Mouse (Mus musculus) lung, postnatal 0 days (tissue): ENCODE measurements around the gene Smg9. TPM values are rescaled to one million over a fixed set of nuclear protein-coding genes. Genes with fewer than 3 reads are reported as not detected.

Source experiments
- ATAC-seq: fragments of 200-750 bp; cut with Nextera tagmentation; 2 replicates; pipeline ENCODE4 v1.8.0; 2017; ENCODE audit warnings: moderate library complexity
- DNase-seq: peaks from one replicate; pipeline ENCODE4 v3.0.0-alpha.2; 2016; ENCODE audit warnings: low spot score
- H3K27ac ChIP-seq: fragments of 300-500 bp; sonication (generic); 2 replicates; pipeline ENCODE4 v1.5.1; 2014; ENCODE audit warnings: antibody characterized with exemption, mild to moderate bottlenecking, low read length, mixed read lengths
- H3K27me3 ChIP-seq: fragments of 300-500 bp; sonication (generic); replicated peaks from 2 replicates; pipeline ENCODE4 v1.6.1; 2014; ENCODE audit warnings: low read length, mixed read lengths; ENCODE audit not compliant: insufficient read depth
- H3K36me3 ChIP-seq: fragments of 300-500 bp; sonication (generic); 2 replicates; pipeline ENCODE4 v1.6.1; 2014; ENCODE audit warnings: low read length, mixed read lengths; ENCODE audit not compliant: insufficient read depth
- H3K4me1 ChIP-seq: fragments of 300-500 bp; sonication (generic); 2 replicates; pipeline ENCODE4 v1.6.1; 2014; ENCODE audit warnings: antibody characterized with exemption, low read depth, low read length, mixed read lengths; ENCODE audit not compliant: insufficient read depth
- H3K4me2 ChIP-seq: fragments of 300-500 bp; sonication (generic); replicated peaks from 2 replicates; pipeline ENCODE4 v1.6.1; 2014; ENCODE audit warnings: low read depth, mild to moderate bottlenecking, low read length, moderate library complexity, mixed read lengths
- H3K4me3 ChIP-seq: fragments of 300-500 bp; sonication (generic); 2 replicates; pipeline ENCODE4 v1.5.1; 2014; ENCODE audit warnings: low read depth, low read length
- H3K9ac ChIP-seq: fragments of 300-500 bp; sonication (generic); replicated peaks from 2 replicates; pipeline ENCODE4 v1.6.1; 2014; ENCODE audit warnings: low read depth, mild to moderate bottlenecking
- H3K9me3 ChIP-seq: fragments of 300-500 bp; sonication (generic); 2 replicates; pipeline ENCODE4 v1.6.1; 2016; ENCODE audit warnings: low read length, mixed read lengths
- CTCF ChIP-seq: IDR thresholded peaks from 2 replicates; pipeline ENCODE4 v1.5.1; 2016; ENCODE audit warnings: antibody characterized with exemption, mild to moderate bottlenecking
- EP300 ChIP-seq: IDR thresholded peaks from 2 replicates; pipeline ENCODE4 v1.6.1; 2016; ENCODE audit warnings: antibody characterized with exemption, mild to moderate bottlenecking, control low read depth
- WGBS: fragments of 180-500 bp; shearing (Covaris S2); extraction: QIAGEN DNeasy Blood & Tissue Kit; methylation state at CpG from one replicate; pipeline ENCODE4 v1.1.7; 2014; 5-methylcytosine and 5-hydroxymethylcytosine counted together
- polyA plus RNA-seq: library from polyadenylated mRNA; unstranded; fragments of >200 nt; fragmentation: Nextera tagmentation; extraction: Ambion mirVana; gene quantifications from 2 replicates; pipeline ENCODE4 v1.2.1, GENCODE M21; 2015

Gene Smg9
- polyA plus RNA-seq, 1 experiment from 2014 or later: 16.4 TPM

DNA sequence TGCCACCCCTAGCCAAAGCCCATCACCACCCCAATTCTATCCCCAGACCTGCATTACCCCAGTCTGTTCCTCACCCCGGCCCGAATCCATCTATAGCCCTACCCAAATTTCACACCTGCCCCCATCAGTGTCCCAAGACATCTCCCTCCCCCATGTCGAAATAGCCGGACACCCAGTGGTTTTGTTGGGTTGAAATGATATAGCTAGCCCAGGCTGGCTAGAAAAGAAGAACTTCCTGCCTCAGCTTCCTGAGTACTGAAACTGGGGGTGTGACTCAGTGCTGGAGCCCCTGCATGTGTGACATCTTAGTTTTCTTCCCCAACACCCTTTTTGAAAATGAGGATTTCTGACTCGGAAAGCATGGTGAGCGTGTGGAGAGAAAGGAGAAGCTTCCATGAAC, 67.4 kb downstream of the Smg9 start:
- WGBS: 90% methylated on average over 6 of the region's 6 CpGs
- no peaks in the 10 kb centered on the region for H3K9me3 ChIP-seq
- H3K36me3 ChIP-seq: no peaks in the 10 kb centered on the region
- TF ChIP-seq EP300: no peak
- no peak for TF ChIP-seq CTCF
- H3K27ac ChIP-seq: no peak overlapping the region
- no peak overlapping the region for H3K4me3 ChIP-seq
- DNase-seq (no peak), ATAC-seq (no peak)
- peaks cover 5% of the 10 kb centered on the region for H3K4me1 ChIP-seq
- no peaks in the 10 kb centered on the region for H3K27me3 ChIP-seq
- H3K9ac ChIP-seq: no peak overlapping the region
- H3K4me2 ChIP-seq: no peak overlapping the region

DNA sequence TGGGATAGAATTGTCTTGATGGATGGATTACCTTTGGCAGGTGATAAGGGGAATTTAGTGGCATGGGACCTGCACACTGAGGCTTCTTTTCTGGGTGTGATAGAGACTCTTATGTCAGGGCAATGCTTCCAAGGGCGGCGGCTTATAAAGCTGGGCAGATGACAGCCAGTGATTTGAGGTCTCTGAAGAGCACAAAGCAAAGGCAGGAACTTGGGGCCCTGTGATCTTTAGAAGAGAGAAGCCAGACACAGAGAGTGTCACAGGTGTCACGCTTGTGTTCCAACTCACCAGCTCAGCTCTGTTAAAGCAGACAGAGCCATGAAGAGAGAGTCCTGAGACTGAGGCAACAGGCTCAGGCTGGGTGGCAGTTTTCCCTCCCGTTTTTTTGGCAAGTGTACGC, 68.5 kb downstream of the Smg9 start:
- TF ChIP-seq EP300: no peak
- TF ChIP-seq CTCF: no peak
- Histone ChIP-seq H3K4me3 (no peak overlapping the region), H3K9me3 (no peaks in the 10 kb centered on the region), H3K27ac (no peak overlapping the region), H3K36me3 (peaks cover 6% of the 10 kb centered on the region; the same call in 1 of the 2 replicates), H3K27me3 (no peaks in the 10 kb centered on the region), H3K4me1 (no peaks in the 10 kb centered on the region), H3K4me2 (no peak overlapping the region), H3K9ac (no peak overlapping the region)
- DNase-seq: no peak
- no peak for ATAC-seq
- 80% methylated on average over 5 of the region's 5 CpGs for WGBS

GRCm38 (mm10) chr7:24469126-24469525, 69.7 kb downstream of the Smg9 start:
- Histone ChIP-seq H3K27me3 (no peaks in the 10 kb centered on the region), H3K9ac (no peak overlapping the region), H3K4me3 (no peak overlapping the region), H3K36me3 (peaks cover 9% of the 10 kb centered on the region; the same call in 1 of the 2 replicates), H3K4me2 (no peak overlapping the region), H3K27ac (no peak overlapping the region), H3K9me3 (no peaks in the 10 kb centered on the region), H3K4me1 (no peaks in the 10 kb centered on the region)
- ATAC-seq (no peak), DNase-seq (no peak)
- TF ChIP-seq CTCF (peak; percentile 69), EP300 (no peak)
- WGBS: 90% methylated on average over 3 of the region's 3 CpGs

- H3K4me2 ChIP-seq: no peak overlapping the region
- H3K36me3 ChIP-seq: peaks cover 9% of the 10 kb centered on the region; the same call in 1 of the 2 replicates
- H3K4me3 ChIP-seq: no peak overlapping the region
- H3K27me3 ChIP-seq: no peaks in the 10 kb centered on the region
- H3K27ac ChIP-seq: no peak overlapping the region
- 88% methylated on average over 7 of the region's 7 CpGs for WGBS
- no peak overlapping the region for H3K9ac ChIP-seq
- 0 out of 2 replicates have a peak, but pooled peaks have one; percentile 31 for ATAC-seq
- TF ChIP-seq EP300: no peak
- H3K4me1 ChIP-seq: no peaks in the 10 kb centered on the region
- H3K9me3 ChIP-seq: no peaks in the 10 kb centered on the region
- peak; percentile 50 for DNase-seq
Measured at GRCm38 (mm10) chr7:24470356-24470755, 70.9 kb downstream of the Smg9 start.

Other genes with a start within 250 kb of the Smg9 start
- 0.90 and 1.1 TPM in 2 replicates for gene Zfp114, start 224.6 kb upstream of the Smg9 start, polyA plus RNA-seq
- 3.7 and 4.4 TPM in 2 replicates for gene Zfp111, start 188.2 kb upstream of the Smg9 start, polyA plus RNA-seq
- 1.2 and 1.7 TPM in 2 replicates for gene Zfp109, start 162.1 kb upstream of the Smg9 start, polyA plus RNA-seq
- 2.2 and 2.4 TPM in 2 replicates for gene Zfp108, start 144.8 kb upstream of the Smg9 start, polyA plus RNA-seq
- 4.4 and 5.3 TPM in 2 replicates for gene Zfp93, start 129.2 kb upstream of the Smg9 start, polyA plus RNA-seq
- gene Zfp61, start 98.4 kb upstream of the Smg9 start, polyA plus RNA-seq: 15.7 and 16.7 TPM in 2 replicates
- gene Zfp94, start 83.0 kb upstream of the Smg9 start, polyA plus RNA-seq: 5.2 and 5.7 TPM in 2 replicates
- gene Tescl, start 65.7 kb upstream of the Smg9 start, polyA plus RNA-seq: 0.27 TPM in 2 replicates
- not detected in 2 replicates for gene Lypd5, start 50.4 kb upstream of the Smg9 start, polyA plus RNA-seq
- gene Kcnn4, start 29.4 kb upstream of the Smg9 start, polyA plus RNA-seq: 2.0 and 2.6 TPM in 2 replicates
- 0.24 and 0.29 TPM in 2 replicates for gene Irgc1, start 52.7 kb downstream of the Smg9 start, polyA plus RNA-seq
- 65.8 and 72.0 TPM in 2 replicates for gene Plaur, start 62.9 kb downstream of the Smg9 start, polyA plus RNA-seq
- 1.7 and 1.9 TPM in 2 replicates for gene Cadm4, start 82.4 kb downstream of the Smg9 start, polyA plus RNA-seq
- 13.1 and 17.0 TPM in 2 replicates for gene Zfp428, start 107.4 kb downstream of the Smg9 start, polyA plus RNA-seq
- gene AC161166.1, start 112.8 kb downstream of the Smg9 start, polyA plus RNA-seq: 0.06 and 0.10 TPM in 2 replicates
- gene Irgq, start 131.1 kb downstream of the Smg9 start, polyA plus RNA-seq: 3.5 and 4.0 TPM in 2 replicates
- gene Pinlyp, start 146.5 kb downstream of the Smg9 start, polyA plus RNA-seq: 0.19 and 0.39 TPM in 2 replicates
- gene Xrcc1, start 146.7 kb downstream of the Smg9 start, polyA plus RNA-seq: 35.4 and 37.0 TPM in 2 replicates
- gene Ethe1, start 187.9 kb downstream of the Smg9 start, polyA plus RNA-seq: 13.4 and 14.5 TPM in 2 replicates
- 1.5 TPM in 2 replicates for gene Zfp575, start 188.0 kb downstream of the Smg9 start, polyA plus RNA-seq
- gene Phldb3, start 211.1 kb downstream of the Smg9 start, polyA plus RNA-seq: 0.33 and 0.42 TPM in 2 replicates
- not detected in 2 replicates for gene Lypd3, start 236.9 kb downstream of the Smg9 start, polyA plus RNA-seq